Mouse (Mus musculus): ENCODE measurements around the gene Zfp952. TPM values are rescaled to one million over a fixed set of nuclear protein-coding genes. Genes with fewer than 3 reads are reported as not detected.
A peak's percentile ranks its signal among the peaks of the same experiment; 100 is the strongest.

The Zfp952 gene
- 8.6 and 8.9 TPM in 2 replicates for polyA plus RNA-seq (2016; fragmentation: Nextera tagmentation; extraction: Ambion mirVana)

GRCm38 (mm10) chr17:32992699-32993474 is at the start of gene Zfp952:
Gene Zfp952 (plus strand): TSS chr17:32993129.
- 2% methylated on average over 21 of the region's 21 CpGs for WGBS
- peaks cover 5% of the 10 kb centered on the region for H3K4me1 ChIP-seq
- H3K4me3 ChIP-seq: peak within 1 kb of the TSS; percentile 76
- H3K9me3 ChIP-seq: no peaks in the 10 kb centered on the region
- H3K36me3 ChIP-seq: peaks cover 15% of the 10 kb centered on the region
- H3K27ac ChIP-seq: peak within 1 kb of the TSS; percentile 77
- no peaks in the 10 kb centered on the region for H3K27me3 ChIP-seq (ENCODE audit: insufficient read depth, poor library complexity, severe bottlenecking)
- DNase-seq (ENCODE audit: low spot score): peak; percentile 92

DNA sequence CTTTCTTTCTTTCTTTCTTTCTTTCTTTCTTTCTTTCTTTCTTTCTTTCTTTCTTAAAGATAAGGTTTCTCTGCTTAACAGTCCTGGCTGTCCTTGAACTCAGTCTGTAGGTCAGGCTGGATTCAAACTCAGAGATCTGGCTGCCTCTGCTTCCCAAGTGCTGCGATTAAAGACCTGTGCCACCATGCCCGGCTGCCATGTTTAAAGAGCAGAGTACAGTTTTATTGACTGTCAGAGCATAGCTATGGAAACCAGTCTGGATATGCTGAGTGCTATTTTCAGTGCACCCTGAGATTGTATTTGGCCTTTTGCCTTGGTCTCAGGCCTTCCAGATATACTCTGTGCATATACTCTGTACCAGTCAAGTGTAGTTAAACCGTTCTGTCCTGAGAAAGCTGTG is 49.3 kb upstream of the Zfp952 start:
- Histone ChIP-seq H3K27me3 (ENCODE audit: insufficient read depth, poor library complexity, severe bottlenecking) (no peaks in the 10 kb centered on the region), H3K9me3 (no peaks in the 10 kb centered on the region), H3K4me3 (no peak overlapping the region), H3K4me1 (peaks cover 12% of the 10 kb centered on the region), H3K27ac (no peak overlapping the region), H3K36me3 (no peaks in the 10 kb centered on the region)
- no peak for DNase-seq (ENCODE audit: low spot score)
- WGBS: 93% methylated on average over 3 of the region's 3 CpGs

DNA sequence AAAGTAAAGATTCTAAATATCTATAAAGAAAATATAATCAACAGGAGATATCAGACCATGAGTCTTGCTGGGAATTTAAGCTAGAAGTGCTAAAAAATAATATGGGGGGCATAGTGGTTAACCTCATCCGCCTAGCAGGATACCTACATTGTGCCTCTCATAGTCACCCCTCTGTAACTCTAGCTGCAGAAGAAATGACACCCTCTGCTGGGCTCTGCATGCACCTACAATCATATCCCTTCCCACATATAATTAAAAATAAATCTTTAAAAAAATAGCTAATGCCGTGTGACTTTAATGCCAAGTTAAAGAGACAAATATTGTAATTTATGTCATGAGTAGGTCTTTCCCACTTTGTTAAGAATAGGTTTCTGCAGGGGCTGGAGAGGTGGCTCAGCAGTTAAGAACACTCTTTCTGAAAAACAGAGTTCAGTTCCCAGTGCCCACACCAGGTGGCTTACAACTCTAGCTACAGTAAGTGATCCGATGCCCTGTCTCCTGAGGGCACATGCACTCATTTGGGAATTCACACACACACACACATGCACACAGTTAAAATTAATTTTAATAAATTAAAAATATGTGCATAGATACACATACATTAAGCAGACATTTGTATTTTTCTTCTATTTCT is 48.4 kb upstream of the Zfp952 start:
- no peak for DNase-seq (ENCODE audit: low spot score)
- H3K27me3 ChIP-seq (ENCODE audit: insufficient read depth, poor library complexity, severe bottlenecking): no peaks in the 10 kb centered on the region
- no peak overlapping the region for H3K27ac ChIP-seq
- peaks cover 12% of the 10 kb centered on the region for H3K4me1 ChIP-seq
- no peak overlapping the region for H3K4me3 ChIP-seq
- WGBS: 57% methylated on average over 3 of the region's 3 CpGs
- H3K36me3 ChIP-seq: no peaks in the 10 kb centered on the region
- H3K9me3 ChIP-seq: no peaks in the 10 kb centered on the region

GRCm38 (mm10) chr17:32946716-32947115 is 46.2 kb upstream of the Zfp952 start:
- Histone ChIP-seq H3K36me3 (no peaks in the 10 kb centered on the region), H3K27ac (peak overlapping the region; percentile 83), H3K9me3 (no peaks in the 10 kb centered on the region), H3K4me1 (peaks cover 12% of the 10 kb centered on the region), H3K4me3 (peak overlapping the region; percentile 65), H3K27me3 (ENCODE audit: insufficient read depth, poor library complexity, severe bottlenecking) (no peaks in the 10 kb centered on the region)
- WGBS: 56% methylated on average over 9 of the region's 9 CpGs
- DNase-seq (ENCODE audit: low spot score): no peak

DNA sequence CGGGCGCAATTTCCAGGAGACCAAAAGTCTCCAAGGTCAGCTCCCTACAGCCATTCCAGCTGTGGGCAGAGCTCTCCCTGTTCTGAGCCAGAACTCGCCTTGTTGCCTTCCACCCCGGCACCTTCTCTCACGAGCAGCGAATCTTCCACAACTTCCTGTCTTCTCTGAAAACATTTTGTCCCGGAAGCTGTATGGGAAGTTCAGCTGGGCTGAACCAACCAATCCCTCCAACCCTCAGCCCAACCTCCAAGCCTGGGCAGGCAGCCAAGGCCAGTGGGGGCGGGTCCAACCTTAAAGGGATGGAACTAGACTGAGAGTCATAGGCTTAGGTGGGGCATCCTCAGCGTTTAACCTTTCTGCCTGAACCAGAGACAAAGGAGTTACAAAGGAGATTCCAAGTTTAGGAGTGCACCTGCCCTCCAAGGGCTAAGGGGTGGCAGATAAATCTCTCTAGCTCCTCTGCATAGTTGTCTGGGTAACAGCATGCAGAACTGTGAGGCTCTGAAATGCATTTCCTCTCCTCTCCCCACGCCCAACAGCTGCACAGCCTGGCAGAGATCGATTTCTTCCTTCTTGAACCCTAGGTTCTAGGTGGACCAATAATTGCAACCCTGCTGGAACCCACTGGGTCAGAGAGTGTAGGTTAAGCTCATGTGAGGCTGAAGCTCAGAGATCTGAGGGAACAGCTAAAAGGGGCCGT is 45.6 kb upstream of the Zfp952 start, which contains the start of gene Cyp4f13:
Gene Cyp4f13 (minus strand): TSS at position 188 of the 700 bp plus-strand sequence.
- no peaks in the 10 kb centered on the region for H3K27me3 ChIP-seq (ENCODE audit: insufficient read depth, poor library complexity, severe bottlenecking)
- peaks cover 12% of the 10 kb centered on the region for H3K4me1 ChIP-seq
- H3K36me3 ChIP-seq: no peaks in the 10 kb centered on the region
- peak within 1 kb of the TSS; percentile 83 for H3K27ac ChIP-seq
- WGBS: 31% methylated on average over 12 of the region's 12 CpGs
- no peaks in the 10 kb centered on the region for H3K9me3 ChIP-seq
- DNase-seq (ENCODE audit: low spot score): peak; percentile 94
- H3K4me3 ChIP-seq: peak within 1 kb of the TSS; percentile 65

- peaks cover 12% of the 10 kb centered on the region for H3K4me1 ChIP-seq
- H3K27me3 ChIP-seq (ENCODE audit: insufficient read depth, poor library complexity, severe bottlenecking): no peaks in the 10 kb centered on the region
- no peaks in the 10 kb centered on the region for H3K9me3 ChIP-seq
- no peaks in the 10 kb centered on the region for H3K36me3 ChIP-seq
- no peak overlapping the region for H3K4me3 ChIP-seq
- H3K27ac ChIP-seq: no peak overlapping the region
- WGBS: 87% methylated on average over 3 of the region's 3 CpGs
- no peak for DNase-seq (ENCODE audit: low spot score)
Observed at GRCm38 (mm10) chr17:32950136-32950535, 42.8 kb upstream of the Zfp952 start.

- Histone ChIP-seq H3K4me3 (no peak overlapping the region), H3K27me3 (ENCODE audit: insufficient read depth, poor library complexity, severe bottlenecking) (no peaks in the 10 kb centered on the region), H3K9me3 (no peaks in the 10 kb centered on the region), H3K4me1 (peaks cover 12% of the 10 kb centered on the region), H3K27ac (no peak overlapping the region), H3K36me3 (no peaks in the 10 kb centered on the region)
- DNase-seq (ENCODE audit: low spot score): no peak
- 74% methylated on average over 11 of the region's 11 CpGs for WGBS
Observed at GRCm38 (mm10) chr17:32951006-32951405, 41.9 kb upstream of the Zfp952 start.

GRCm38 (mm10) chr17:32951441-32951840 is 41.5 kb upstream of the Zfp952 start:
- WGBS: 25% methylated on average over 16 of the region's 16 CpGs

DNA sequence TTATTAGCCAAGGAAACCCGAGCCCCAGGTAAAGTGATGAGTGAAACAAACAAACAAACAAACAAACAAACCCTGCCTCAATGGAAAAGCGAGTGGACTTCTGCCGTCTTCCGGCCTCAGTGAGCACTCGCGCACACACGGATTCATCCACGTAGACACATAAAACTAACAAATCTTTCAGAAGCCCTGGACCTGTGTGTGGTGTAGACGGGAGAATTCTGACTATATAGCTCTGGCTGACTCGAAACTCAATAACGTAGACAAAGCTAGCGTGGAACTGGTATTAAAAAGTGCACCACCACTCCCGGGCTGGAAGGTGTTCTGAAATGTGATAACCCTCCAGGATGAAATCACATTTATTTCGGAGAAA is 27.7 kb upstream of the Zfp952 start:
- Histone ChIP-seq H3K4me3 (peak overlapping the region; percentile 86), H3K9me3 (no peaks in the 10 kb centered on the region), H3K4me1 (peaks cover 12% of the 10 kb centered on the region), H3K27ac (peak overlapping the region; percentile 88), H3K36me3 (no peaks in the 10 kb centered on the region), H3K27me3 (ENCODE audit: insufficient read depth, poor library complexity, severe bottlenecking) (no peaks in the 10 kb centered on the region)
- under 1% methylated on average over 14 of the region's 14 CpGs for WGBS
- DNase-seq (ENCODE audit: low spot score): no peak

More at GRCm38 (mm10) chr17:32951441-32951840, 41.5 kb upstream of the Zfp952 start:
- peaks cover 10% of the 10 kb centered on the region for H3K4me1 ChIP-seq
- DNase-seq (ENCODE audit: low spot score): no peak
- no peaks in the 10 kb centered on the region for H3K36me3 ChIP-seq
- no peaks in the 10 kb centered on the region for H3K27me3 ChIP-seq (ENCODE audit: insufficient read depth, poor library complexity, severe bottlenecking)
- H3K9me3 ChIP-seq: no peaks in the 10 kb centered on the region
- no peak overlapping the region; the same call in 1 of the 2 replicates for H3K4me3 ChIP-seq
- H3K27ac ChIP-seq: no peak overlapping the region

GRCm38 (mm10) chr17:32965623-32966290 is 27.2 kb upstream of the Zfp952 start, which contains the start of gene Zfp472:
Gene Zfp472 (plus strand): TSS chr17:32965814.
- Histone ChIP-seq H3K4me3 (peak within 1 kb of the TSS; percentile 86), H3K9me3 (no peaks in the 10 kb centered on the region), H3K4me1 (peaks cover 12% of the 10 kb centered on the region), H3K27me3 (ENCODE audit: insufficient read depth, poor library complexity, severe bottlenecking) (no peaks in the 10 kb centered on the region), H3K27ac (peak within 1 kb of the TSS; percentile 88), H3K36me3 (no peaks in the 10 kb centered on the region)
- WGBS: under 1% methylated on average over 33 of the region's 33 CpGs
- DNase-seq (ENCODE audit: low spot score): peak; percentile 97

DNA sequence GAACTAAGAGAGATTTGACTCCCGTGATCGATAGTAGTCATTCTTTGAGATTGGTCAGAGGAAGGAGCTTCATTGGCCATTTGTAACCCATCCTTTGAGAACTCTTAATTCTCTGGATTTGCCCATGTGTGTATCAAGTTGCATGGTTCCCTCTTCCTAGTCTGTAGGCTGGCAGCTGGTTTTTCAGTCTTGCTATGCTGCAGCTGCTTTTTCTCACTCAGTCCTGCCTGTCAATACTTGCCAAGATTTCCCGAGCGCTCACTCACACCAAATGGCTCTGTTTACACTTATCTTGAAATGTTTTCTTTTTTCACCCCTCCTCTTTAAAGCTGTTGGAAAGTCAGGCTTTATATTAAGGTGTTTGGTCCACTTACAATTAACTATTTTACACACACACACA is 11.6 kb upstream of the Zfp952 start:
- DNase-seq (ENCODE audit: low spot score): no peak
- peaks cover 39% of the 10 kb centered on the region for H3K36me3 ChIP-seq
- no peaks in the 10 kb centered on the region for H3K9me3 ChIP-seq
- H3K4me1 ChIP-seq: no peaks in the 10 kb centered on the region
- H3K27ac ChIP-seq: no peak overlapping the region
- no peak overlapping the region for H3K4me3 ChIP-seq
- H3K27me3 ChIP-seq (ENCODE audit: insufficient read depth, poor library complexity, severe bottlenecking): no peaks in the 10 kb centered on the region
- 75% methylated on average over 4 of the region's 4 CpGs for WGBS

GRCm38 (mm10) chr17:32986301-32986700 is 6.6 kb upstream of the Zfp952 start:
- 0 out of 2 replicates have a peak, but pooled peaks cover 3% of the 10 kb centered on the region for H3K36me3 ChIP-seq
- no peak overlapping the region for H3K27ac ChIP-seq
- H3K4me3 ChIP-seq: no peak overlapping the region
- DNase-seq (ENCODE audit: low spot score): no peak
- no peaks in the 10 kb centered on the region for H3K27me3 ChIP-seq (ENCODE audit: insufficient read depth, poor library complexity, severe bottlenecking)
- WGBS: 64% methylated on average over 4 of the region's 4 CpGs
- no peaks in the 10 kb centered on the region for H3K4me1 ChIP-seq
- H3K9me3 ChIP-seq: no peaks in the 10 kb centered on the region
